Mouse (Mus musculus) MEL (cell line): ENCODE data around the gene Rbp7.

Source experiments
- CTCF ChIP-seq, 3 experiments: IDR thresholded peaks in 2 of 3; conservative IDR thresholded peaks in 1 of 3; 2 replicates each; pipeline ENCODE4 v1.5.1; 2011 to 2012; ENCODE audit warnings: low read length in 3 of 3, low read depth in 2 of 3, mild to moderate bottlenecking in 2 of 3, improper control_type of control experiment in 1 of 3, inconsistent platforms in 1 of 3, mixed read lengths in 1 of 3, moderate library complexity in 1 of 3; ENCODE audit not compliant: control insufficient read depth in 1 of 3, insufficient read depth in 1 of 3, poor library complexity in 1 of 3, severe bottlenecking in 1 of 3
- GATA1 ChIP-seq: IDR thresholded peaks from 2 replicates; pipeline ENCODE4 v1.6.1; 2011; ENCODE audit warnings: low read depth, low read length, improper control_type of control experiment
- MAX ChIP-seq: IDR thresholded peaks from 2 replicates; pipeline ENCODE4 v1.6.1; 2011; ENCODE audit warnings: low read length, improper control_type of control experiment
- POLR2AphosphoS5 ChIP-seq: IDR thresholded peaks from 2 replicates; pipeline ENCODE4 v1.6.1; 2012; ENCODE audit warnings: low read depth, borderline replicate concordance, mild to moderate bottlenecking, inconsistent platforms, low read length, moderate library complexity, mixed read lengths
- USF2 ChIP-seq, 2 experiments: IDR thresholded peaks; 2 replicates each; pipeline ENCODE4 v1.6.1; 2011 to 2012; ENCODE audit warnings: improper control_type of control experiment in 2 of 2, low read length in 2 of 2, borderline replicate concordance in 1 of 2, inconsistent platforms in 1 of 2, low read depth in 1 of 2, mild to moderate bottlenecking in 1 of 2; ENCODE audit not compliant: insufficient read depth in 1 of 2

GRCm38 (mm10) chr4:149463435-149463950 lies 8.7 kb upstream of the Rbp7 start:
- no peak for TF ChIP-seq POLR2AphosphoS5
- TF ChIP-seq CTCF (IDR thresholded peaks at IDR 0.05 in 2 of 3, conservative IDR thresholded peaks at IDR 0.05 in 1 of 3; ENCODE audit: control insufficient read depth in 1 of 3, insufficient read depth in 1 of 3, low read depth in 2 of 3, low read length in 3 of 3, poor library complexity in 1 of 3, severe bottlenecking in 1 of 3) = no peak
- TF ChIP-seq MAX = no peak
- TF ChIP-seq USF2 (IDR thresholded peaks at IDR 0.05; ENCODE audit: borderline replicate concordance in 1 of 2, insufficient read depth in 1 of 2, low read depth in 1 of 2, low read length in 2 of 2) = no peak
- 0 out of 2 replicates have a peak, but pooled peaks have one; percentile 10 for TF ChIP-seq GATA1
